Mouse (Mus musculus): Measurements from ENCODE around the gene Lrrc23. TPM values are rescaled to one million over a fixed set of nuclear protein-coding genes. Genes with fewer than 3 reads are reported as not detected.

The Lrrc23 gene
- polyA plus RNA-seq (2017; shearing (Covaris generic)) = 2.5 TPM

DNA sequence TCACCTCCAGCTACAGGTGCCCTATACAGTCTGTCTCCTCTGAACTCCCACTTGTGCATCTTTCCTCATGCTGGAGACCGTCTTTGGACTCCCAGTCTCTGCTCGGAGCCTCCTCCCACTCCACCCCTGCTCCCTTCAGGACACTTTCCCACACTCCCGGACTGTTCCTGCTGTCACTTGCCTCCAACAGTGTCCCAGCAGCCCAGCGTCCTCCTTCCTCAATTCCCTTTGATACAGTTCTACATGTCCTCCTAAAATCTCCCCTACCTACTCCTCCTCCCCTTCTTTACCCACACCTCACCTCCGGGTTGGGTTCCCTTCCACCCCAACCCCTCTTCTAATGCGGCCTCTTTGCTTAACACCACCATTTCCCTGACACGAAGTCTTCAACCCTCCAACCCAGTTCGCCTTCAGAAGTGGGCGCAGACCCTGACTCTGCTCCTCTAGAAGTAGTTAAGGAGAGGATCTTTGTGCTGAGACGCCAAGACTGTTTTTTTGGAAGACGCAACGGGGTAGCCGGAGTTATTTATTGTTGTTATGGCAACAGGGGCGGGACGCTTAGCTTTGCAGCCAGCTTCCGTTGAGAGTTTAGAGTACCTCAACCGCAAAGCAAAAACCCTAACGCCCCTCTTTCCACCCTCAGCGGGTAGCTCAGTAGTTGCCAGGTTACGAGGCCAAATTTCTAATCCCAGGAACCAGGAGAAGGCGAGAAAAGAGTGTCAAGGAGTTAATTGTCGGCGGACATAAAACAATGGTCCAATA, at the start of gene Lrrc23:
TSS of gene Lrrc23 (minus strand) at position 506 of the 762 bp plus-strand sequence.

DNA sequence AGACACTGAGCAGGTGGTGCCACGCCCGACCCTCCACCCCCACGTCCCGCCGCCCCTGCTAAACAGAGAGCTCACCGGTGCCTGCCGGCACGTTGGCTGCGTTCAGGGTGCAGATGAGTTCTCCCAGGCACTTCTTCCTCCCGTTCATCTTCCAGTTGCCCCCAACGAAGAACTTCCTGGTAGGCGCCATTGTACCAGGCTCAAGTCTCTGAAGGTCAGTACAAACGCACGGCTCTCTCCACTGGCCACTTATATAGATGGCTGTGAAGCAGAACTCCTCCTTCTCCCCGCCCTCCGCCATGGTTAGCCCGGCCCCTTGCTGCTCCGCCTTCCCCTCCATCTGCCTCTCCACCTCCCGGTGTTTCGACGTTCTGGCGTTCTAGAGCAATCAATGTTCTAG, 34.4 kb upstream of the Lrrc23 start, which contains the start of gene Tpi1:
TSS of gene Tpi1 (minus strand) at position 364 of the 400 bp plus-strand sequence.

DNA sequence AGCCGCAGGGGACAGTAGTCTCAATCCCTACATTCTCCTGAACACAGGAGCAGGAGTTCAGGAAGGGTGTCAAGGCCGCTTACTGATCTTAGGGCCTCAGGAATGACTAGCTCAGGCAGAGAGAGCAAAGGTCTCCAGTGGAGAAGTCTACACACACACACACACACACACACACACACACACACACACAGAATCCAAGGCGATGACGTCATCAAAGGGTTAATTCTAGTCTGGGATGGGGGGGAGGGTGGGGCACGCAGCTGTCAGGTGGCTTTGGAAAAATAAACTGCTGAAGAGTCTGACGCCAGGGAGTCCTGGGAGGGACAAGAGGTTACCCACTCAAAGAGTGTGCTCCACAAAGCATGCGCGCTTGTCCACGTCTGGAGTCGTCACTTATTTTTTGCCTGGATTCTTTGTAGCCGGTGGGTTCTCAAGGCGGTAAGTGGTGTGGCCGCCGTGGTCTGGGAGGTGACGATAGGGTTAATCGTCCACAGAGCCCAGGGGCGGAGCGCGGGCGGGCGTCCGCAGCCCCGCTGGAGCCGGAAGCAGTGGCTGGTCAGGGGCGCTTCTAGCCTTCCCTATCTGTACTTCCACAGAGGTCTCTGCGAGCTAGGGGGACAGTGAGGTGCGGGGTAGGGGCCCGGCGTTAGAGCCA, 29.0 kb upstream of the Lrrc23 start, which contains the start of gene Spsb2:
TSS of gene Spsb2 (plus strand) at position 304 of the 655 bp plus-strand sequence.

DNA sequence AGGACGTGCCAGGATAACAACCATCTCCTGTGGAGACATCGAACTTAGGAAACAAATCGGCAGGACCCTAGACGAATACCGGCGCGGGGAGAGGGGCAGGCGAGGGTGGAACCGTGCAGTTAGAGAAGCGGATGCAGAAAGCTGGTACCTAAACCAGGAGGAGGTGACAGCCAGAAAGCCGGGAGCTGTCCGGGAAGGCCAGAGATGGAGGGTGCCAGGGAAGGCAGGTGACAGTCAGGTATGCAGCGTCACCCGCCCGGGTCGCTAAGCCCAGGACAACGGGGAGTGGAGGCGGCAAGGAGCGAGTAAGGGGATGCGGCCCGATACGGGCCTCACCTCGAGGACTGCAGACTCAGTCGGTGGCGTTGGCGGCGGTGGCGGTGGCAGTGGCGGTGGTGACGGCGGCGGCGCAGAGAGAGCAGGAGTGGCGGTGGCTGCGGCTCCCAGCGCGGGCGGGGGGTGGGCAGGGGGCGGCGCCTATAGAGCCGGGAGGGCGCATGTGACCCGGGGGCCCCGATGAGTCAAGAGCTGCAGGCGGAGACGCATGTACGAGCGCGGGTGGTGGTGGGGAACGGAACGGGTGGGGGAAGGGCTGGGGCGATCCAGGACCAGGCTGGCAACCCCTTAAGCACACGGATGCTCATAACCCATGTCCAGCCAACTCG, 10.3 kb downstream of the Lrrc23 start, which contains the start of gene Eno2:
TSS of gene Eno2 (minus strand) at position 573 of the 665 bp plus-strand sequence.

DNA sequence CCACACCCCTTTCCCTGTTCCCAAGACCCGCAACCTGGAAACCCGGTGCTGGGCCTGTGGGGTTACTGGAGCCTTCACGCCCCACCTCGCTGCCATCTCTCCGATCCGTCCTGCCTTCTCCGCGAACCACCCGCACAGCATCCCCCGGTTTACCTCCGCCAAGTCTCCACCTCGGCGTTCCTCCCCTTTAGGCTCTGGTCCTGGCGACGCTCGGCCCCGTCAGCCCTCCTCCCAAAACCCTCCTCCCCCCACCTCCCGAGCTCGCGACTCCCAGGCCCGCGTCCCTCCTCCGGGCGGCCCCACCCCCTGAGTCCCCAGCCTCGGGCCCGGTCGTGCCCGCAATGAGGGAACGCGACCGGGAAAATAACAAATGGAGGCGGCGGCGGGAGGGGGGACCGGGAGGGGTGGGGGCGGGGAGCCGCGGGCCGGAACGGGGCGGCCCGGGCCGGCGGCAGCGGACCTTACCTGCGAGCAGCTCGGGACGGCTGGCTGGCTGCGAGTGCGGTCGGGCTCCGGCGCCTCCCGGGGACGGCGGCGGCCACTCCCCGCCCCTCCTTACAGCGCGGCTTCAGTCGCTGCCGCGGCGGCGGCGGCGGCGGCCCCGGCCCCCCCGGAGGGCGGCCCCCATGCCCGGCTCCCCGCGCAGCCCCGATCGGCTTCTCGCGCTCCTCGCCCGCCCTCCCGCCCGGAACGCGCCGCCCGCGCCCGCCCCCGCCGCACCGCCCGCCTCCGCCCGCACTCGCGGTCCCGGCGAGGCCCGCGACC, 23.5 kb downstream of the Lrrc23 start, which contains the start of the genes Gm45234 and Atn1:
TSS of gene Gm45234 (minus strand) at position 191 of the 765 bp plus-strand sequence.
TSS of gene Atn1 (minus strand) at position 694 of the 765 bp plus-strand sequence.

DNA sequence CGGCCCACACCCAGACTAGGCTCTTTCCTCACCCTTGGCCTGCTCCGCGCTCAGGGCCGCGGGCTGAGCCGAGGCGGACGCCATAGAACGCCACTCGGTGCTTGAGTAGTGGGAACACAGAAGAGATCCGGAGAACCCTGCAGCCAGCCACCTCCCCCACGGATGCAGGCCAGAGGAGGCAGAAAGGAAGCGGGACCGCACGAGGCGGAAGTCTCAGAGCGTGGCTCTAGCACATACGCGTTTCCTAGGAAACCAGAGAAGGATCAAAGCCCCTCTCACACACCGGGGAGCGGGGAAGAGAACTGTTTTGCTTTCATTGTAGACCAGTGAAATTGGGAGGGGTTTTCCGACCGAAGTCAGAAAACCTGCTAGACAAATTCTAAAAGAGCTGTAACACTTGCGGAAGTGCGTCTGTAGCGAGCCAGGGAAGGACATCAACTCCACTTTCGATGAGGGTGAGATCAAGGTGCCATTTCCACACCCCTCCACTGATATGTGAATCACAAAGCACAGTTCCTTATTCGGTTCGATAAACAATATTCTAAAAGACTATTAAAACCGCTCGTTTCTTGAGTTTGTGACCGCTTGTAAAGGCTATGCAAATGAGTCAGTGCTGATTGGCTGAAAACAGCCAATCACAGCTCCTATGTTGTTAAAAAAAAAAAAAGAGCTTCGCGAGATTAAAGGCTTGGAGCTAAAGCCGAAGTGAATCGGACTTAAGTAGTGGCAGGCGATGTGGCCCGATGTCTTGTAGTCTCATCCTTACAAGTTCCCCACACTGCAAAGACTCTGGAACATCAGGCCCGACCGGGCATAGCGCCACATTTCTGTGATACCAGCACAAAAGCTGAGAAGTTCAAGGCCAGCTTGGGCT, 38.4 kb downstream of the Lrrc23 start, which contains the start of gene Grcc10:
TSS of gene Grcc10 (minus strand) at position 487 of the 874 bp plus-strand sequence.

DNA sequence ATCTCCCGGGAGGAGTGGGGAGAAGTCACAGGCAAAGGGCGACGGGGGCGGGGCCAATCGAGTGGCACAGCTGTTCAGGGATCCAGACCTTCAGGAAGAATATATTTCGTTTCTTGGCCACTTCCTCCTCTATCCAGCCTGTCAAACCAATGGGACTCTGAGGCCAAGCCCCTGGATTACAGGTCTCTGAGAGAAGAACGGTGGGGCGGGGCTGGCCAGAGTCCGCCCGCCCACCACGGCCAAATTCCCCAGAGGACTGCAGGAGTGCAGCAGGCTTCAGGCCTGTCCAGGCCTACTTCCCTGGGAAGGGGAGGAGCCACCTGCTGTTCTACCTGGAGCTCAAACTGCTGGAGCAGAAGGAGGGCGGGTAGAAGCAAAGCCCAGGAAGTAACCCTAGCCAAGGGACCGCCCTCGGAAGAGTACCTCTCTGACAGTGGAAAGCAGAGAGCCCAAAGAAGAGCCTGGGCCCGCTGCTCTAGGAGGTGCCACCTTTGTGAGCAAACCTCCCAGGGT, 41.0 kb downstream of the Lrrc23 start, which contains the start of gene Ptpn6:
TSS of gene Ptpn6 (minus strand) at position 204 of the 513 bp plus-strand sequence.

Other genes with a start within 250 kb of the Lrrc23 start
- gene C1s1, start 237.4 kb downstream of the Lrrc23 start, polyA plus RNA-seq (2017; shearing (Covaris generic)) = not detected
- not detected for gene C1rb, start 209.4 kb downstream of the Lrrc23 start, polyA plus RNA-seq (2017; shearing (Covaris generic))
- gene C1s2, start 143.6 kb downstream of the Lrrc23 start, polyA plus RNA-seq (2017; shearing (Covaris generic)) = not detected
- gene Lpcat3, start 116.7 kb downstream of the Lrrc23 start, polyA plus RNA-seq (2017; shearing (Covaris generic)) = 77.1 TPM
- 347 TPM for gene Emg1, start 67.5 kb downstream of the Lrrc23 start, polyA plus RNA-seq (2017; shearing (Covaris generic))
- gene Phb2, start 67.4 kb downstream of the Lrrc23 start, polyA plus RNA-seq (2017; shearing (Covaris generic)) = 140 TPM
- gene Ptpn6, start 41.0 kb downstream of the Lrrc23 start, polyA plus RNA-seq (2017; shearing (Covaris generic)) = 357 TPM
- gene Grcc10, start 38.4 kb downstream of the Lrrc23 start, polyA plus RNA-seq (2017; shearing (Covaris generic)) = 578 TPM
- gene Gm45234, start 23.7 kb downstream of the Lrrc23 start, polyA plus RNA-seq (2017; shearing (Covaris generic)) = not detected
- gene Atn1, start 23.2 kb downstream of the Lrrc23 start, polyA plus RNA-seq (2017; shearing (Covaris generic)) = 3.1 TPM
- 5.0 TPM for gene Eno2, start 10.1 kb downstream of the Lrrc23 start, polyA plus RNA-seq (2017; shearing (Covaris generic))
- 8.1 TPM for gene Spsb2, start 28.9 kb upstream of the Lrrc23 start, polyA plus RNA-seq (2017; shearing (Covaris generic))
- gene Tpi1, start 34.6 kb upstream of the Lrrc23 start, polyA plus RNA-seq (2017; shearing (Covaris generic)) = 133 TPM
- gene Usp5, start 49.8 kb upstream of the Lrrc23 start, polyA plus RNA-seq (2017; shearing (Covaris generic)) = 133 TPM
- gene Cdca3, start 49.8 kb upstream of the Lrrc23 start, polyA plus RNA-seq (2017; shearing (Covaris generic)) = 8.8 TPM
- gene Gnb3, start 60.5 kb upstream of the Lrrc23 start, polyA plus RNA-seq (2017; shearing (Covaris generic)) = not detected
- 0.10 TPM for gene P3h3, start 78.0 kb upstream of the Lrrc23 start, polyA plus RNA-seq (2017; shearing (Covaris generic))
- 0.43 TPM for gene Gpr162, start 84.3 kb upstream of the Lrrc23 start, polyA plus RNA-seq (2017; shearing (Covaris generic))
- gene Cd4, start 108.5 kb upstream of the Lrrc23 start, polyA plus RNA-seq (2017; shearing (Covaris generic)) = 308 TPM
- gene Lag3, start 132.0 kb upstream of the Lrrc23 start, polyA plus RNA-seq (2017; shearing (Covaris generic)) = 4.4 TPM
- 10.0 TPM for gene Ptms, start 140.4 kb upstream of the Lrrc23 start, polyA plus RNA-seq (2017; shearing (Covaris generic))
- 107 TPM for gene Mlf2, start 151.7 kb upstream of the Lrrc23 start, polyA plus RNA-seq (2017; shearing (Covaris generic))
- gene Cops7a, start 185.8 kb upstream of the Lrrc23 start, polyA plus RNA-seq (2017; shearing (Covaris generic)) = 116 TPM
- gene Pianp, start 217.0 kb upstream of the Lrrc23 start, polyA plus RNA-seq (2017; shearing (Covaris generic)) = 0.42 TPM
- 14.6 TPM for gene Zfp384, start 229.4 kb upstream of the Lrrc23 start, polyA plus RNA-seq (2017; shearing (Covaris generic))

All from CD4-positive, CD25-positive, alpha-beta regulatory T cell, adult 9 weeks (primary cell).